Mouse (Mus musculus): ENCODE data around the gene Atf7ip2. TPM values are rescaled to one million over a fixed set of nuclear protein-coding genes. Genes with fewer than 3 reads are reported as not detected.
A peak's percentile ranks its signal among the peaks of the same experiment; 100 is the strongest.

The Atf7ip2 gene
- 0.09 TPM in 1 of 2 replicates, not detected in the other for polyA plus RNA-seq (2015; fragmentation: Nextera tagmentation; extraction: Ambion mirVana)

DNA sequence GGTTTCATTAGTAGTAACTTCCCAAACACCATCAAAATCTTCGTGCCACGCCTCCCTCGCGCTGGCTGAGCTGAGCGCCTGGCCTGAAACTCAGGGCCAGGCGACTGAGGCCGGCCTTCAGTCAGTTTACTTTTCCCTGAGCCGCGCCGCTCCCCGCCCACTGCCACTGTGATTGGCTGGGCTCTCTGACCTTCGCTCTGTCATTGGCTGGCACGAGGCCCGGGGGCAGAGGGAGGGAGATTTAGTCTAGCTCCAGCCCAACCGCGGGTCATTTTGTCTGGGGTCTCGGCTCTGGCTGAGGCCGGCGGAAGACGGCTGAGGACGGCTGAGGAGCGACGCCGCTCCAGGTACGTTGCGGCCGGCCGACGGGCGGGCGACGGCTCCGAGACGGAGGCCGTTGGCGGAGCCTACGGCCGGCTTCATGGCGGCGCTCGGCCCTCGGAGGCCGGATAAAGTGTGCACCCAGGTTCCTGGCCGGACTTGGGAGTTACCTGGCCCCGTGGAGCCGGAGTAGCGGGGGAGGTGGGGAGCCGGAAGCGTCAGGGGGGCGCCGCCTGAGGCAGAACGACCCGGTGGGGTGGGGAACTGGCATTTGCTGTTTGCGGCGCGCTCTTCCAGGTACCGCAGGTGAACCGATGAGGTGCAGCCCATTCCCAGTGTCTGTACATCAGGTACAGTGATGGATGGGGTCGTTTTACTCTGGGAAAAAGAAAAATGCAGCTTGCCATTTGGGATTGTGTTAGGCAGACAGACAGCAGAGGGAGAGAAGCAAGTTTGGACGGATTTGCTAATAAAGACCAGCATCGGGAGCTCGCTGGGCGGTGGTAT lies at the start of gene Atf7ip2:
TSS of gene Atf7ip2 (plus strand) at position 34 of the 828 bp plus-strand sequence.
- ATAC-seq (peak; percentile 91), DNase-seq (peak; percentile 87)
- Histone ChIP-seq H3K4me3 (ENCODE audit: low read depth, low read length) (peak within 1 kb of the TSS; percentile 54), H3K4me2 (ENCODE audit: low read depth, low read length) (peak within 1 kb of the TSS; percentile 86), H3K27ac (ENCODE audit: low read depth) (no peak within 1 kb of the TSS), H3K27me3 (ENCODE audit: insufficient read depth, low read length) (peaks cover 7% of the 10 kb centered on the region; the same call in 1 of the 2 replicates), H3K36me3 (replicated peaks; ENCODE audit: insufficient read depth, low read length) (no peaks in the 10 kb centered on the region), H3K9me3 (ENCODE audit: low read length) (no peaks in the 10 kb centered on the region), H3K9ac (replicated peaks) (0 out of 2 replicates have a peak within 1 kb of the TSS, but pooled peaks have one; percentile 41), H3K4me1 (ENCODE audit: insufficient read depth) (peaks cover 9% of the 10 kb centered on the region; the same call in 1 of the 2 replicates)
- WGBS (ENCODE audit: insufficient replicate concordance): 1% methylated on average over 62 of the region's 63 CpGs
- TF ChIP-seq CTCF (IDR thresholded peaks at IDR 0.05; ENCODE audit: low read depth) (no peak), EP300 (IDR thresholded peaks at IDR 0.05; ENCODE audit: low read depth) (no peak)

DNA sequence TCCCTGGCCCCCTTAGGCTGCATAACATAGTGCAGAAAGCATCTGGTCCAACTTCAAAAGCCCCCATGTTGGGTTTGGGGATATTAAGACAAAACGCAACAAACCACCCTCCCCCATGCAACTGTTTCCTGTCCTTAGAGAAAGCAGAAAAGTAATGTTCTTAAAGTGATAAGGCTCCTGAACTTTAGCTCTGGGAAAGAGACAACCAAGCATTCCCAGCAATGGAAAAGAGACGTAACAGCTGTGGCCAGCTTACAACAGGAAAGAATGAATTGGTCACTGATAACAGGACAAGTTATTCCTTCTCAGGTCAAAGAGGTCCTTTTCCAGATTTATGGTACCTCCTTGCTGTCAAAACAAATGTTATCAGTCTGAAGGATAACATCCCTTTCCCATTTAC lies 49.3 kb upstream of the Atf7ip2 start:
- H3K36me3 ChIP-seq (replicated peaks; ENCODE audit: insufficient read depth, low read length): no peaks in the 10 kb centered on the region
- no peak for DNase-seq
- H3K27me3 ChIP-seq (ENCODE audit: insufficient read depth, low read length): no peaks in the 10 kb centered on the region
- 48% methylated on average over 2 of the region's 2 CpGs for WGBS (ENCODE audit: insufficient replicate concordance)
- no peak overlapping the region for H3K27ac ChIP-seq (ENCODE audit: low read depth)
- H3K9ac ChIP-seq (replicated peaks): no peak overlapping the region
- no peak for ATAC-seq
- H3K4me3 ChIP-seq (ENCODE audit: low read depth, low read length): no peak overlapping the region
- H3K9me3 ChIP-seq (ENCODE audit: low read length): no peaks in the 10 kb centered on the region
- H3K4me1 ChIP-seq (ENCODE audit: insufficient read depth): no peaks in the 10 kb centered on the region
- H3K4me2 ChIP-seq (ENCODE audit: low read depth, low read length): no peak overlapping the region
- TF ChIP-seq EP300 (IDR thresholded peaks at IDR 0.05; ENCODE audit: low read depth) (no peak), CTCF (IDR thresholded peaks at IDR 0.05; ENCODE audit: low read depth) (no peak)

DNA sequence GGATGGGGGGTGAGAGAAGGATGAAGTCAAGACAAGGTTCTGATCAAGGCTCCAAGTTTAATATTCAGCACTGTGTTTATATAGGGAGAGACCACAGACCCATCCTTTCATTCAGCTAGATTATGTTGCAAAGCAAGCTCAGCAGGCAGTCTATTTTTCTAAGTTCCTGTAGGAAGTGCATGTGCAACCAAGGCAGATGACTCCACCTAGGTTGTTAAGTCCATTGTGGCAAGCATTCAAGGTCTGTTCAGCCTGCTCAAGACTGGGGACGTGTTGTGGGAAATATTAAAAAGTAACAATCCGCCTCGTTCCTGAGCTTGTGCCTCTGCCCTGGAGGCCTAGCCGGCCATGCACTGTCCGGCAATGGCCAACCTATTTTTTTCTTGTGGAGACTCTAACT lies 45.1 kb upstream of the Atf7ip2 start:
- ATAC-seq (no peak), DNase-seq (no peak)
- no peaks in the 10 kb centered on the region for H3K27me3 ChIP-seq (ENCODE audit: insufficient read depth, low read length)
- no peak overlapping the region for H3K4me2 ChIP-seq (ENCODE audit: low read depth, low read length)
- no peaks in the 10 kb centered on the region for H3K4me1 ChIP-seq (ENCODE audit: insufficient read depth)
- WGBS (ENCODE audit: insufficient replicate concordance): 88% methylated on average over 5 of the region's 5 CpGs
- H3K27ac ChIP-seq (ENCODE audit: low read depth): no peak overlapping the region
- no peaks in the 10 kb centered on the region for H3K9me3 ChIP-seq (ENCODE audit: low read length)
- H3K36me3 ChIP-seq (replicated peaks; ENCODE audit: insufficient read depth, low read length): no peaks in the 10 kb centered on the region
- TF ChIP-seq CTCF (IDR thresholded peaks at IDR 0.05; ENCODE audit: low read depth): no peak
- TF ChIP-seq EP300 (IDR thresholded peaks at IDR 0.05; ENCODE audit: low read depth): no peak
- H3K4me3 ChIP-seq (ENCODE audit: low read depth, low read length): no peak overlapping the region
- no peak overlapping the region for H3K9ac ChIP-seq (replicated peaks)

DNA sequence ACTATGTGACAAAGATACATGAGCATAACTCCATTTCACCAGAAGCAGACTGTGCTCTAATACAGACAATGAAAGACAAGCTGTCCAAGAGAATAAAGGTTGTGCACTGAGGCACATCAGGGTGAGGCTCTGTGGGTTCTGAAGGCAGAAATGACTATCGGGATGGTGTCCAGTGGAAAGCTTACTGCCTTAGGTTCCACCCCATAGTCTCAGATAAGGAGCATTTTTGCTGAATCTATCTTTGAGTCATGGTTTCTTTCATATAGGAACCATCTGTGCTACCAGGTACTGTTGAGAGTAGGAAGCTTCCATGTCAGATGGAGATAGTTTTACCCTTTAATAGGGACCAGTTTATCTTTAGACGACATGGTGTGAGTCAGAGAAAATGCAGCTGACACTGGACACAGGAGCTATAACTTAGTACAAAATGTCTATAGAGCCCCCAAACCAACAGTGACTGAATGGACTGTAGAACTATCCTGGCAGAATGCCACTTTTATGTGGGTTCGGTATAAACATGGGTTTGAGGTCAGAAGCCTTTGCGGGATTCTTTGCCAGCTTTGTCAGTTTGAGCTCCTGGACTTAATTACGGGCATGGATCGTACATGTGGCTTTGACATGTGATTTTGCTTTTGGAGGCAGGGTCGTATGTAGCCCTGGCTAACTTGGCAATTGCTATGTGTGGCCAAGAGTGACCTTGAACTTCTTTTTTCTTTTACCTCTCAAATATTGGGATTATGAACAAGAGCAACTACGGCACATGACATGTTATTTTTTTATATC lies 23.2 kb upstream of the Atf7ip2 start:
- TF ChIP-seq CTCF (IDR thresholded peaks at IDR 0.05; ENCODE audit: low read depth) (no peak), EP300 (IDR thresholded peaks at IDR 0.05; ENCODE audit: low read depth) (no peak)
- WGBS (ENCODE audit: insufficient replicate concordance): 82% methylated on average over 8 of the region's 8 CpGs
- ATAC-seq (no peak), DNase-seq (no peak)
- no peaks in the 10 kb centered on the region for H3K36me3 ChIP-seq (replicated peaks; ENCODE audit: insufficient read depth, low read length)
- no peaks in the 10 kb centered on the region for H3K27me3 ChIP-seq (ENCODE audit: insufficient read depth, low read length)
- H3K9me3 ChIP-seq (ENCODE audit: low read length): no peaks in the 10 kb centered on the region
- H3K9ac ChIP-seq (replicated peaks): no peak overlapping the region
- no peak overlapping the region for H3K4me3 ChIP-seq (ENCODE audit: low read depth, low read length)
- H3K4me1 ChIP-seq (ENCODE audit: insufficient read depth): no peaks in the 10 kb centered on the region
- H3K4me2 ChIP-seq (ENCODE audit: low read depth, low read length): no peak overlapping the region
- no peak overlapping the region for H3K27ac ChIP-seq (ENCODE audit: low read depth)

DNA sequence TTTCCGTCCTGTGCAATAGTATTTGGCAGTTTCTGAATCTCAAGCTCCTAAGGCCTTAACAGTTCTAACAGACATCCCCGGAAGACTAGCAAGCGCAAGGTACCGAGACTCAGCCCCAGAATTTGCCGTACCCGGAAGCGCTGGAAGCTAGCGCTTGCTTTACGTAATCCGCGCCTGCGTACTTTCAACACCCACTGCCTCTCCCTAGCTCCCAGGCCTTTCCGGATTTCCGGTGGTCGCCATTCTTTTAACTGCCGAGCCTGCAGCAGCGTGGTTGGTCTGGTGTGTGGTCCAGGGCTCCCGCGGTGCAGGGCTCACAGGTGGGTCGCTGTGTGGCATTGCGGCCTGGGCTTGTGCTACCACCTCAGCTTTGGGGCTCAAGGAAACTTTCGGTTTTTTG lies 22.5 kb upstream of the Atf7ip2 start, which contains the start of gene Rpl39l:
TSS of gene Rpl39l (plus strand) at position 222 of the 400 bp plus-strand sequence.
- Histone ChIP-seq H3K4me2 (ENCODE audit: low read depth, low read length) (no peak within 1 kb of the TSS), H3K4me3 (ENCODE audit: low read depth, low read length) (no peak within 1 kb of the TSS), H3K36me3 (replicated peaks; ENCODE audit: insufficient read depth, low read length) (no peaks in the 10 kb centered on the region), H3K4me1 (ENCODE audit: insufficient read depth) (no peaks in the 10 kb centered on the region), H3K9me3 (ENCODE audit: low read length) (no peaks in the 10 kb centered on the region), H3K27me3 (ENCODE audit: insufficient read depth, low read length) (no peaks in the 10 kb centered on the region), H3K9ac (replicated peaks) (no peak within 1 kb of the TSS), H3K27ac (ENCODE audit: low read depth) (no peak within 1 kb of the TSS)
- TF ChIP-seq EP300 (IDR thresholded peaks at IDR 0.05; ENCODE audit: low read depth) (no peak), CTCF (IDR thresholded peaks at IDR 0.05; ENCODE audit: low read depth) (no peak)
- 81% methylated on average over 22 of the region's 22 CpGs for WGBS (ENCODE audit: insufficient replicate concordance)
- no peak for DNase-seq
- no peak for ATAC-seq

DNA sequence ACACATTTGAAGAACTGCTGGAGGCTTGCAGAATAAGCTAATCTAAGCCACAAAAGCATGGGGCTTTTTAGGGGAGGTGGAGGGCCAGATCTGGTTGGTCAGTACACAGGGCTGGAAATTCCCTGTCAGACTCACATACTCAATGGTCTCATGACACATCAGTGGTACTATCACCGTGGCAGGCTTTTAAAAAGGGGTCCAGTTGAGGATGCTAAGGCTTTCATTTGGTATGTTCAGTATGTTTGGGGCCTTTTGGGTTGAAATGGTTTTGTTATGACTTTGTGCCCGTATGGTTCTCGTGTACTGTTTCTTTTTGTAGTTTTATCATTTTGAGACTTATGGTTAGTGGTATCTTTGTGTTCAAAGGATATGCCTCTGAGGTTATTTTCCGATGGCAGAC lies 21.2 kb upstream of the Atf7ip2 start:
- TF ChIP-seq EP300 (IDR thresholded peaks at IDR 0.05; ENCODE audit: low read depth) (no peak), CTCF (IDR thresholded peaks at IDR 0.05; ENCODE audit: low read depth) (no peak)
- H3K4me3 ChIP-seq (ENCODE audit: low read depth, low read length): no peak overlapping the region
- no peak overlapping the region for H3K9ac ChIP-seq (replicated peaks)
- H3K27ac ChIP-seq (ENCODE audit: low read depth): no peak overlapping the region
- no peaks in the 10 kb centered on the region for H3K9me3 ChIP-seq (ENCODE audit: low read length)
- no peak overlapping the region for H3K4me2 ChIP-seq (ENCODE audit: low read depth, low read length)
- ATAC-seq (no peak), DNase-seq (no peak)
- H3K36me3 ChIP-seq (replicated peaks; ENCODE audit: insufficient read depth, low read length): no peaks in the 10 kb centered on the region
- 69% methylated on average over 4 of the region's 4 CpGs for WGBS (ENCODE audit: insufficient replicate concordance)
- H3K27me3 ChIP-seq (ENCODE audit: insufficient read depth, low read length): no peaks in the 10 kb centered on the region
- H3K4me1 ChIP-seq (ENCODE audit: insufficient read depth): no peaks in the 10 kb centered on the region

Measured in liver, postnatal 0 days (tissue).